Mouse (Mus musculus) adrenal gland, adult 8-10 months (tissue): ENCODE results near the gene Trdmt1. TPM values are rescaled to one million over a fixed set of nuclear protein-coding genes. Genes with fewer than 3 reads are reported as not detected.

Experiments
- DNase-seq: peaks from one replicate; pipeline ENCODE4 v3.0.0; 2022
- total RNA-seq, 4 experiments: library from RNA; stranded (reverse); gene quantifications; 2 replicates each; pipeline ENCODE4 v1.2.4; 2022

Gene Trdmt1
- total RNA-seq, 4 experiments from 2014 or later, result 3.6 to 8.0 (median 5.1) TPM

DNA sequence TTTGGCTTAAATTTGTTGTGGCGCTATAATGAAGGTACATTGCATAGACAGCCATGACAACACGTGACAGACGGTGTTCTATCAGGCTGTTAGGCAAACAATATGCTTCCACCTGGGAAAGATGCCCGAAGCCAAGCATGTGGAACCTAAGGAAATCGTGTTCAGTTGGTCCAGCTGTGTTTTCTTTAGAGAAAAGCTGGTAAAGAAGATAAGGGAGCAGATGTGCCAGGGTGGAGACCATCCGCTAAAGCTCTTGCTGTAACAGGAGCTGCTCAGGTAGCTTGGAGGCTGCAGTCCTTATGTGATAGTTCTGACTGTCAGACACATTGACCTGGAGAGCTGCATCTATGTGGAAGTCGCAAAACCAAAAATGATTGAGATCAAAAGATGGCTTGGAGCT is 45.3 kb downstream of the Trdmt1 start:
- no peak for DNase-seq

DNA sequence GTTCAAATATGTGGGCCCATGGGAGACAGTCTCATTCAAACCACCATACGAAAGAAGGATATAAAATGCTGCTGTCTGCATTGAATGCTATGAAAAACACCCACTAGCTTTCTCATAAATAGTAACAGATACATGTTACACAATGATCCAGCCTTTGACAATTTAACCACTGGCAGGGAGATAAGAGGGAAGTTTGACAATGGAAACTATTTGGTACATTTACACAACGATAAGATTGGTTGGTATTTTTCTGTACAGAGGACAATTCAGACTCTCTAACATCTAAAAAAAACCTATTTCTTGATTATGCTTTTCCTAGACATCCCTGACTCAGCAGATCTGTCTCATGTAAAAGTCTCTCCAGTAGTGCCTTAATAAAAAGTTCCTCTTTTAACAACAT is 48.4 kb downstream of the Trdmt1 start:
- no peak for DNase-seq

DNA sequence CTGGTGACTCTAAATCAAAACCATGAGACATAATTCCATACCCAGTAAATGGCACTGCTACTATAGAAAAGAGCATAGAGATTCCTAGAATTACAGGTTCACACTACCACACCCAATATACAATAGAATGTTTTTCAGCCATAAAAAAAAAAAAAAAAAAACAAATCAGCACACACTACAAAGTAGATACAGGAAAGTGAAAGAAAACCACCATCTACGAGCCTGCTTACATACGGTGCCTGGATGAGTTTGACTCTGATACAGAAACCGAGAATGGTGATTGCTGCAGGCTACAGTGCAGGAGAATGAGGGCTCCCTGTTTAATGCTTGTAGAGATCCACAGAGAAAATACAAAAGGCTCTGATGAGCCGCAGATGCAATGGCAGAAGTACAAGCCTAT is 51.5 kb downstream of the Trdmt1 start:
- DNase-seq, result no peak

DNA sequence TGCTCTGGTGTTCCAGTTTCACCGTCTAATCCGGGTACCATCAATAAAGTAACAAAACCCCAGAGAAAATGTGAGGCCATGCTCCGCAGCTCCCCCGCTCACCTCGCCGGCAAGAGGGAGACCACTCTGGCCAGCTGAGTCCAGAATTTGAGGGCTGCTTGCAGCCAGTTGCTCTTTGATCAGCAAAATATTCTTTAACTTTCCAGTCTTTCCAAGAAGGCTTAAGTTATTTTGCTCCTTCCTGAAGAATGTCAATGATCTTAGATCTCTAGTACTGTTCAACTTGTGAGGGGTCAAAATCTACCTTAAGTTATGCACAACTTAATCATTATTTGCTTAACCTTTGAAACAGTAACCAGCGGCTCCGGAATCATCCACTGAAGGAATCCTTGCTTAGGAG is 52.7 kb downstream of the Trdmt1 start, which contains the start of gene Cubn:
TSS of gene Cubn (minus strand) at position 80 of the 400 bp plus-strand sequence.
- no peak for DNase-seq

DNA sequence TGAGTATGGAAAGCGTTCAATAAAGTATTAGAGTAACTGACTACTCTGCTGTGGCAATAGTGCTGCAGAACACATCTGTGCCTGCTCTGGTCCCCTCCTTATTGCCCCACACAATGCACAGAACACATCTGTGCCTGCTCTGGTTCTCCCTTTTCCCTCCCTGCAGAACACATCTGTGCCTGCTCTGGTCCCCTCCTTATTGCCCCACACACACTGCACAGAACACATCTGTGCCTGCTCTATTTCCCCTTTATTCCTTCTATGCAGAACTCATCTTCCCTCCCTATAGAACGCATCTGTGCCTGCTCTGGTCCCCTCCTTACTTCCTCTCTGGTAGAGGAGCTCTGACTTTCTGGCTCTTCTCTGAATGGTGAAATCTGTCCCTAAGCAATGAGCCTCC is 54.0 kb downstream of the Trdmt1 start:
- no peak for DNase-seq

DNA sequence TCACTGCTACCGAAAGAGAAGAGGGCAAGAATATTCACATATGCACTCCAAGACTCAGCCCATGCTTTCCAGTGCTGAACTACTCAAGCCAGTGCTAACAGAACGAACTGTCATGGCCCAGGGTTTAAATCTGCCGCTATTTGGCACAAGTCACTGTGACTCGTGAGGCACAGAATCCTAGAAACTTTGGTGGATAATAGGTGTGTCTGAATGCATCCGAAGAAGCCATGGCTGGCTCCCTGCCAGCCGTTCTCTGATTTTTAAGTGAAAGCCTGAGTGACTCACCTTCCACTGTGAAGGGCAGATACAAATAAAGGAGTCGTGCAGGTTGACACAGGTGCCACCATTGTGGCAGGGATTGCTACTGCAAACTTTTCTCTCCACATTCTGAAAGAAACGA is 58.0 kb downstream of the Trdmt1 start:
- no peak for DNase-seq

DNA sequence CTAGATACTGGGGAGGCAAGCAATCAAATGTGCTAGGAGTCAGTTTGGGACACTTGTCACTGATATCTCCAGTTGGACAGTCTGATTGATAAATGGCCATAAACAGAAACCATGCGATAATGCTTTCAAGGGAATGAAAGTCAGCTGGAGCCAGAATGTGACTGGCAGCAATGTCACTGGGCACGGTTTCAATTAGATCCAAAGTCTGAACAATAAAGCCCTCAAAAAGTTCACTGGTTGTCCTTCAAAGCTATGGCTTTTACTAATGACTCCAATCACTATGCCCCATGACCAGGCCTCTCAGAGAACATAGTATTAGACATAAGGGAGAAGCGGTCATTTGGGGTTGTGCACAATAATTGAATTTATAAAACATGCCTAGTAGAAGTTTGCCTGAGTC is 59.9 kb downstream of the Trdmt1 start:
- peak; percentile 17 for DNase-seq

DNA sequence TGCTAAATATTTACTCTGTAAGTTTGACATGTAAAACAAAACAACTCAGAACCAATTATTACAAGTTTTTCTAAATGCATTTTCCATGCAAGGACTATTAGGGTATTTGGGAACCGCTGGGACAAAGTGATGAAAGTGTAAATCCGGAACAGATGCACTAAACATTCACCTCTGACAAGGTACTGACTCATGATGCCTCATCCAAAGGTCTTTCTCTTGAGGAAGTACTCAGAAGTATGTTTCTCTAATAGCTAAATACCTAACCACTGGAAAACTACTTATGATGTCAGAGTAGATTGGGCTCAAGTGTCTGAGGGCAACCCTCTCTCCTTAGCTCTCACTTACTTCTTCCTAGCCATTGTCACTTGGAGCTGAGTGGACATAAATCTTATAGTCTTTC is 63.7 kb downstream of the Trdmt1 start:
- DNase-seq, result no peak

DNA sequence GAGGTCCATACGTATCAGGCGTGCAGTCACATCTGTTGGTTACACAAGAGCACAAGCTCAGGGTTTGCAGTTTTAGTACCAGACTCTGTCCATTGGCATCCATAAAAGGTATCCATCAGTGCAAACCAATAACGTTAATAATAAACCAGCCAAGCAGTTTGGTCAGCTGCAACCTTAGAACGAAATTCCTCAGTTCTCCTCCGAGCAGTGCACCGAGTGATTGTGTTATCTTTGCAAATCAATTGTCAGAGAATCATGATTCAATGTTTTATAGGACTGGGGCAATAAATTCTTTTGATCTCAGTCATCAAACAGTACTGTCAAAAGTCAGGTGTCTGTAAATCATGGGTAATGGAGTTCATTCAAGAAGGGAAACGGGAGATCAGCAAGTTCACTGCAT is 65.3 kb downstream of the Trdmt1 start:
- no peak for DNase-seq

DNA sequence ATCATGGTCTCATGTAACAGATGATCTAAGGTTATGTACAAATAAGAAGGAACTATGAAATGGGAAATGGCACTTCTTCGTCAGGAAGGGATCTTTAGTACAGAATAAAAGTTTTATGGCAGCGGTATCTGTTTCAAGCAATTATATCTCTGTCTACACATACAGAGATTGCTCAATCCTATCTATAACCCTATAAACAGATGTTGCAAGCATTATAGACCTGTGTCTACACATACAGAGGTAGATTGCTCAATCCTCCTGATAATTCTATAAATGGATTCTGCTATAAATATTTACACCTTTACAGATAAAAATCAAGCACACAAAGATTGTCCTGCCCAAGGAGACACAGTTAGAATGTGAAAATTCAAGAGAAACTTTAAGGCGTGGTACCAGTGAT is 74.4 kb downstream of the Trdmt1 start:
- DNase-seq, result no peak

DNA sequence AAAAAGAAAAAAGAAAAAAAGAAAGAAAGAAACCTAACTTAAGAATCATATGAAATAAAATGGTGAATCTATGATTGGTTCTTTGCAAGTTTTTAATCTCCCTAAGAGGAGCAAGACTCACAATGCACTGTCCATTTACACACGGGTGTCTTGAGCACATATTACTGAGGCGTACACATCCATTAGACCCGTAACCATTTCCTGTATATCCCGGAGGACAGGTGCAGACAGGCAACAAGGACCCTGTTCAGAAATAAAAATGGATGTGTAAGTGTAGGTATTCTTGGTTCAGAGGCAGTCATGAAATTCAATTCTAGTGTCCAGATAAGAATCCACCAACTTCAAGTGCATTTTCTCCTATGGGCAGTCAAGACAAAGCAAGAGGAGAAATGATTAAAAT is 74.8 kb downstream of the Trdmt1 start:
- DNase-seq, result no peak

DNA sequence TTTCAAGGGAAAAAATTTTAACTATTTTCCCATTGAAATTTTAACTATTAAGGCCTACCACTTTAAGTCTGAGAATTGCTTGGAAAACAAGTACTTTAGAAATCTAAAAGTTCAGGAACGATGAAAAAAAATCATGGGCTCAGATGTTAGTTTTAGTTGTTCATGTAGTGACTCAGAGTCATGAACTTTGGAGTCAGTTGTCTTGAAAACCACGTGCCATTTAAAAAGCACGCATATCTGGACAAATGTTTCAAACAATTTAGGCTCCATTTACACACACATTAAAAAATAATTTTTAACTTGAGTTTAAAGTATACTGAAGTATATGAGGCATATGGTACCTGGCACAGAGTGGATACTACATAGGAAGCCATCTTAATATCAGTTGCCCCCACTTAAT is 77.8 kb downstream of the Trdmt1 start:
- DNase-seq, result no peak

Other genes with a start within 250 kb of the Trdmt1 start
- under 1 TPM; 0.17 to 0.37 (median 0.21) TPM for gene Cubn, start 52.9 kb downstream of the Trdmt1 start, total RNA-seq
- gene Vim, start 29.3 kb upstream of the Trdmt1 start, total RNA-seq, result 100 to 1,000 TPM; 106 to 291 (median 155) TPM
- 1 to 10 TPM in 3 of 4 experiments, under 1 TPM in 1; 0.74 to 1.8 (median 1.1) TPM for gene St8sia6, start 249.4 kb upstream of the Trdmt1 start, total RNA-seq